Mouse (Mus musculus) skeletal muscle tissue, adult 2 months (tissue): ENCODE measurements around the gene Rfx8.

Experiments used
- DNase-seq: peaks from one replicate; pipeline ENCODE4 v3.0.0-alpha.2; 2012; ENCODE audit warnings: low read depth, low spot score

Gene Rfx8

GRCm38 (mm10) chr1:39734881-39735280, 14.1 kb upstream of the Rfx8 start:
- no peak for DNase-seq

GRCm38 (mm10) chr1:39734311-39734710, 13.5 kb upstream of the Rfx8 start:
- DNase-seq = no peak

- no peak for DNase-seq
These were observed 13.1 kb upstream of the Rfx8 start for GRCm38 (mm10) chr1:39733876-39734275.

- DNase-seq = no peak
These were observed 11.3 kb upstream of the Rfx8 start for GRCm38 (mm10) chr1:39732081-39732480.

- no peak for DNase-seq
These were observed 10.7 kb upstream of the Rfx8 start for GRCm38 (mm10) chr1:39731543-39731942.

GRCm38 (mm10) chr1:39730868-39731267, 10.1 kb upstream of the Rfx8 start:
- DNase-seq = no peak

- DNase-seq = no peak
These were observed 9.1 kb upstream of the Rfx8 start for GRCm38 (mm10) chr1:39729919-39730318.

GRCm38 (mm10) chr1:39721351-39721726, 542 bp upstream of the Rfx8 start:
- no peak for DNase-seq

GRCm38 (mm10) chr1:39720186-39720585, 611 bp downstream of the Rfx8 start:
- no peak for DNase-seq

GRCm38 (mm10) chr1:39715551-39715950, 5.2 kb downstream of the Rfx8 start:
- no peak for DNase-seq

GRCm38 (mm10) chr1:39714729-39715128, 6.1 kb downstream of the Rfx8 start:
- no peak for DNase-seq

- DNase-seq = peak; percentile 81
These were observed 6.7 kb downstream of the Rfx8 start for GRCm38 (mm10) chr1:39713842-39714658.

GRCm38 (mm10) chr1:39713300-39713699, 7.5 kb downstream of the Rfx8 start:
- DNase-seq = no peak

GRCm38 (mm10) chr1:39712261-39712660, 8.5 kb downstream of the Rfx8 start:
- DNase-seq = no peak

GRCm38 (mm10) chr1:39710604-39711003, 10.2 kb downstream of the Rfx8 start:
- DNase-seq = no peak

- no peak for DNase-seq
These were observed 10.8 kb downstream of the Rfx8 start for GRCm38 (mm10) chr1:39710016-39710415.

- DNase-seq = no peak
These were observed 12.0 kb downstream of the Rfx8 start for GRCm38 (mm10) chr1:39708778-39709177.

- DNase-seq = no peak
These were observed 18.4 kb downstream of the Rfx8 start for GRCm38 (mm10) chr1:39702216-39703046.

- no peak for DNase-seq
These were observed 19.6 kb downstream of the Rfx8 start for GRCm38 (mm10) chr1:39701274-39701602.

GRCm38 (mm10) chr1:39700599-39701273, 20.1 kb downstream of the Rfx8 start:
- DNase-seq = no peak

- no peak for DNase-seq
These were observed 22.3 kb downstream of the Rfx8 start for GRCm38 (mm10) chr1:39698456-39698855.

- DNase-seq = no peak
These were observed 25.6 kb downstream of the Rfx8 start for GRCm38 (mm10) chr1:39695198-39695597.
